Mouse (Mus musculus) common myeloid progenitor, adult 5-6 weeks (primary cell): ENCODE measurements around the gene Cdh4. TPM values are rescaled to one million over a fixed set of nuclear protein-coding genes. Genes with fewer than 3 reads are reported as not detected.

Experiments used
- ATAC-seq: replicated peaks from 2 replicates; pipeline ENCODE4 v1.8.0; 2016; ENCODE audit warnings: low read depth, mild to moderate bottlenecking, moderate TSS enrichment, inconsistent platforms; ENCODE audit not compliant: poor library complexity, severe bottlenecking
- total RNA-seq: library from RNA; stranded (forward); fragments of 200-1000, 187-1606 nt; gene quantifications from 2 replicates; pipeline ENCODE4 v1.2.3, GENCODE M21; 2017

Gene Cdh4
- total RNA-seq, 1 experiment from 2014 or later, result not detected

- ATAC-seq, result no peak
Measured at GRCm38 (mm10) chr2:179713326-179713725, 271.1 kb downstream of the Cdh4 start.

GRCm38 (mm10) chr2:179714145-179714544 lies 271.9 kb downstream of the Cdh4 start:
- no peak for ATAC-seq

- ATAC-seq, result no peak
Measured at GRCm38 (mm10) chr2:179715375-179715774, 273.1 kb downstream of the Cdh4 start.

GRCm38 (mm10) chr2:179720366-179720765 lies 278.1 kb downstream of the Cdh4 start:
- ATAC-seq, result no peak

- no peak for ATAC-seq
Measured at GRCm38 (mm10) chr2:179721534-179722516, 279.6 kb downstream of the Cdh4 start.

- no peak for ATAC-seq
Measured at GRCm38 (mm10) chr2:179722776-179723386, 280.6 kb downstream of the Cdh4 start.

- no peak for ATAC-seq
Measured at GRCm38 (mm10) chr2:179723401-179723800, 281.2 kb downstream of the Cdh4 start.

GRCm38 (mm10) chr2:179729002-179729401 lies 286.8 kb downstream of the Cdh4 start:
- no peak for ATAC-seq

GRCm38 (mm10) chr2:179729802-179730201 lies 287.6 kb downstream of the Cdh4 start:
- ATAC-seq, result no peak

GRCm38 (mm10) chr2:179733141-179733831 lies 291.1 kb downstream of the Cdh4 start:
- no peak for ATAC-seq

- ATAC-seq, result no peak
Measured at GRCm38 (mm10) chr2:179742419-179742818, 300.2 kb downstream of the Cdh4 start.

- ATAC-seq, result no peak
Measured at GRCm38 (mm10) chr2:179742828-179743227, 300.6 kb downstream of the Cdh4 start.

- ATAC-seq, result no peak
Measured at GRCm38 (mm10) chr2:179746491-179746890, 304.3 kb downstream of the Cdh4 start.

- no peak for ATAC-seq
Measured at GRCm38 (mm10) chr2:179749399-179749798, 307.2 kb downstream of the Cdh4 start.

- ATAC-seq, result no peak
Measured at GRCm38 (mm10) chr2:179753811-179754210, 311.6 kb downstream of the Cdh4 start.

GRCm38 (mm10) chr2:179754776-179755175 lies 312.5 kb downstream of the Cdh4 start:
- no peak for ATAC-seq

- ATAC-seq, result no peak
Measured at GRCm38 (mm10) chr2:179761718-179762441, 319.6 kb downstream of the Cdh4 start.

- ATAC-seq, result no peak
Measured at GRCm38 (mm10) chr2:179762521-179763305, 320.5 kb downstream of the Cdh4 start.

GRCm38 (mm10) chr2:179764460-179764859 lies 322.2 kb downstream of the Cdh4 start:
- no peak for ATAC-seq
